Mouse (Mus musculus): ENCODE data around the gene Cnot8. TPM values are rescaled to one million over a fixed set of nuclear protein-coding genes. Genes with fewer than 3 reads are reported as not detected.

Gene Cnot8
- total RNA-seq, 2 experiments from 2014 or later: 36.5 to 37.4 TPM

DNA sequence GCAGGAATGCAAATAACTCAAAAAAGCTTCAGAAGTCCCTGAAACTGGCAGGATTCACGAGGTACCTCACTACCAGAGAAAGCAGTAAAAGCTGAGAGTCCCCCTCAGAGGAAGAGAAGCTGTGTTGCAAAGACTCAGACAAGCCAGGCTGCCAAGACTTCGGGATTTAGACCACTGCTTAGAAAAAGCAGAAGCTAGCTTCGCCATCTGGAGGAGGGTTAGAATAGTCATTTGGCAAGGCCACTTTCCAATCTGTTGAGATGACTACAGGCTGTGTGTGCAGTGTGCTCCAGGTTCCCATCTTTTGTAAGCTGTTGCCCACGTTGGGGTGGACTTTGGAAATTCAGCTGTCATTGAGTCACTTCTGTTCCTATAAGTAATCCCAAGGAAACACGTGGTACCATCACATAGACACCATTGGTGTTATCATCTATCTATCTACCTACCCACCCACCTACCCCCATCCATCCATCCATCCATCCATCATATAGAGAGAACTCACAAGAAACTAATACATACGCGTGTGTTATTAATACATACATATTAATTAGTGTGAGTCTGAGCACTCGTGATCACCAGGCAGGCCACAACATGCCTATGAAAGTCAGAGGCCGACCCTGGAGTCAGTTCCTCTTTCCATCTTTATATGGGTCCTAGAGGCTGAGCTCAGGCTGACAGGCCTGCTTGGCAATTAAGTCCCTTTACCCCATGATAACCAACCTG lies 39.9 kb downstream of the Cnot8 start:
- intact Hi-C loops (cut with DNase I): no loop called here

DNA sequence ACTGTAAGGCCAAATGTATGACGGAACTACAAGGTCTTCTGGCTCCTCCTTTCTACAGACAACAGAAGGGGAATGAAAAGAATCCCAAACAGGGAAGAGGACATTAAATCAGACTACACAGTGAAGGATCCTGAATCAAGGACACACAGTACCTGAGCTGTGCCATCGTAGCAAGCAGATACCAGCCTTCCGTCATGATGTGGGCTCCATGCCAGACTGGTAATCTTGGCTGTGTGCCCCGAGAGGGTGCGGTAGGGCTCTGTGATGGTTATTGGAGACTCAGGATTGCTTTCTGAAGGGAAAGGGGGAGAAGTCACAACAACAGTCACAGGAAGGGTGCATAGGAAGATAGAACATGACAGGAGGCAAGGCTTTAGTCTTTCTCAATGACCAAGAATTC lies 42.3 kb downstream of the Cnot8 start:
- DNase-seq: peak in 1 of 2 experiments; percentile 14
- intact Hi-C loops (cut with DNase I): no loop called here

More for the DNA sequence above, 39.9 kb downstream of the Cnot8 start:
- DNase-seq: no peak

DNA sequence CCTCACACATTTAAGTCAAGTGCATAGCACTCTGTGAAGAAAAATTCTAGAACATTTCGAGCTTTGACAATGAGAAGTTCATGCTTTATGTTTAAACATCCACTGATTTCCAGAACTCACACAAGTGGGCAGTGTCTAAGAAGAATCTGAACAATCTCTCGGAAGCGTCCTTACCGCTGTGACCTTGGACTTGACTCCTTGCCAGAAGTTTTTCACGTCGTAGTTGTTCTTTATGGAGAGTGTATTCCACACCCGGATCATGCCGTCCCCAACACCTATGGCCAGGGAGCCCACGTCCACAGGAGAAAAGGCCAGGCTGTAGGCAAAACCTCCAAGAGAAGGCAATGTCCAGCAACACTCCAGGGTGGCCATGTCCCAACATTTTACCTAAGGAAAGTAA lies 51.5 kb downstream of the Cnot8 start:
- no peak for DNase-seq
- intact Hi-C loops (cut with DNase I): no loop called here

DNA sequence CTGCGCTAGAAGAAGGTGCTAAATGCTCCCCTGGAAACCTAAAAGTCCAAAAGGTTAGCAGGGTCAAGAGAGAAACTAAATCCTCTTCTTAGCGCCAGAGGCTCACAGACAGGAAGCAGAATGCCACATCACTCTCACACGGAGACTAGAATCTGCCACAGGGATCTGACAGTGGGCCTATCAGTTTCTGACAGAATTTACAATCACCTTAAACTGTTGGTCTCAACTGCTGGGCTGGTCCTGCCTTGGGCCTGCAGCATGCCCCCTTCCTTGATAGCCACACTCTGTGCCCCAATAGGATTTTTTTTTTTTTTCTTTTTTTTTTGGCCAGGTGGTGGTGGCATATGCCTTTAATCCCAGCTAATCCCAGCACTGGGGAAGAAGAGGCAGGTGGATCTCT lies 52.9 kb downstream of the Cnot8 start:
- DNase-seq: no peak
- intact Hi-C loops (cut with DNase I): no loop called here

DNA sequence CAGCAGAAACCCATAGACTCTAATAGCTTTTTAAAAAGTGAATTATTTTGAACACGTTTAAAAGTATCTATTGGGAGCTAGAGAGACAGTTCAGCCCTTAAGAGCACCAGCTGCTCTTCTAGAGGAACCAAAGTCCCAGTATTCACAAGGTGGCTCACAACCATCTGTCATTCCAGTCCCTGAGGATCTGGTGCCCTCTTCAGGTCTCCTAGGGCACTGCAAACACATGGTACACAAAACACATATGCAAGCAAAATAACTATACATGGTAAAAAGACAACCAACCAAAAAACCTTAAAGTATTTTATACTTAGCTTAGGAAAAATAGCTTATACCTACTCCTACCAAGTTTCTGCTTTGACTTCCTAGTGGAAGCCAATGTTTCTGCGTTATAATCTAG lies 61.1 kb downstream of the Cnot8 start:
- intact Hi-C loops (cut with DNase I): loop anchor here (5.0 kb wide), 1 partner anchor 58 kb away; no protein-coding TSS in a partner anchor

DNA sequence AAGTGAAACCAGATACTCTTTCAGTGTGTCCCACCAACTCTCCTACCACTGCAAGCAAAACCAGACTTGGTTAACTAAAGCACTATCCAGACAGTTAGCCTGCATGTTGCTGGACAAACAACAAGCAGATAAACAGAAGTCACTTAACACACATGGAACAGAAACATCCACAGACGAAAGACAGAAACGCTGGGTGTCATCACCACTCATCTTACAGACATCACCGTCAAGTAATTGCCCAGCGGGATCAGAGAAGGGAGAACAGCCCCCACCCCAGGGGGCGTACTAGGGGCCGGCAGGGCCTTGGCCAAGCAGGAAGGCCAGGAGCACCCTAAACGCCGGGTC lies 63.8 kb downstream of the Cnot8 start:
- intact Hi-C loops (cut with DNase I): loop anchor here (5.0 kb wide), 1 partner anchor 60 kb away; no protein-coding TSS in a partner anchor

More for the DNA sequence above, 61.1 kb downstream of the Cnot8 start:
- DNase-seq: no peak

More for the DNA sequence above, 63.8 kb downstream of the Cnot8 start:
- DNase-seq: no peak

Other genes with a start within 250 kb of the Cnot8 start
- 10 to 100 TPM; 52.4 to 55.3 TPM for gene Larp1, start 95.1 kb upstream of the Cnot8 start, total RNA-seq (2021)
- gene Gm12248, start 11.0 kb upstream of the Cnot8 start, total RNA-seq (2021): not detected
- 1 to 10 TPM; 8.3 to 9.9 TPM for gene Gemin5, start 64.4 kb downstream of the Cnot8 start, total RNA-seq (2021)
- 10 to 100 TPM; 50.3 to 53.8 TPM for gene Mrpl22, start 67.5 kb downstream of the Cnot8 start, total RNA-seq (2021)
- gene Igtp, start 95.4 kb downstream of the Cnot8 start, total RNA-seq (2021): 1 to 10 TPM; 8.7 to 9.2 TPM
- 10 to 100 TPM; 10.9 to 13.7 TPM for gene Irgm2, start 95.5 kb downstream of the Cnot8 start, total RNA-seq (2021)
- gene 4930438A08Rik, start 170.6 kb downstream of the Cnot8 start, total RNA-seq (2021): not detected
- 1 to 10 TPM; 3.1 to 4.0 TPM for gene Zfp692, start 202.9 kb downstream of the Cnot8 start, total RNA-seq (2021)
- gene Zfp672, start 226.2 kb downstream of the Cnot8 start, total RNA-seq (2021): 10 to 100 TPM; 36.4 to 40.8 TPM
- 10 to 100 TPM; 34.5 to 35.5 TPM for gene Sh3bp5l, start 226.6 kb downstream of the Cnot8 start, total RNA-seq (2021)

Data from heart, postnatal 36 days (tissue).